Comparison of ENCODE assay signal across 9 mouse cellular contexts in genomic region chr15:79281389-79281788, GRCm38 (mm10). TPM values are rescaled to one million over a fixed set of nuclear protein-coding genes. Genes with fewer than 3 reads are reported as not detected.
DNase-seq lines count a peak whose midpoint lies in the region; ATAC-seq and TF ChIP-seq lines count a peak whose summit lies in the region.
"Had no signal": no experiment of that assay in that cellular context is flagged by ENCODE, and none has a peak within 500 bp of the region (broad histone marks: within the 10 kb centered on the region; RNA-seq: fewer than 3 reads in every experiment).

No protein-coding gene starts in this region.

- H3K36me3 ChIP-seq in ES-E14 (ENCODE audit: control insufficient read depth, insufficient read depth, low read length, poor library complexity, severe bottlenecking): peaks cover 5% of the 10 kb centered on the region; the same call in 1 of the 2 replicates
- H3K36me3 ChIP-seq in stomach, embryonic 16.5 days (ENCODE audit: control insufficient read depth, insufficient read depth, low read length): no peaks in the 10 kb centered on the region
- no peaks in the 10 kb centered on the region for H3K36me3 ChIP-seq in forebrain, embryonic 15.5 days

- H3K27ac ChIP-seq in ES-E14 (ENCODE audit: insufficient read depth, low read depth, low read length, poor library complexity, severe bottlenecking): no peak overlapping the region
- peak overlapping the region; percentile 82 for H3K27ac ChIP-seq in stomach, embryonic 16.5 days (ENCODE audit: low read length)
- H3K27ac ChIP-seq in forebrain, embryonic 15.5 days (replicated peaks): no peak overlapping the region
- H3K27ac ChIP-seq: neural tube, embryonic 12.5 days had no signal

- 36% methylated on average over 1 of the region's 1 CpGs for WGBS in stomach, embryonic 16.5 days
- WGBS in forebrain, embryonic 15.5 days: 96% methylated on average over 1 of the region's 1 CpGs

- H3K4me1 ChIP-seq in ES-E14 (ENCODE audit: control insufficient read depth in 2 of 2, insufficient read depth in 2 of 2, low read length in 2 of 2, poor library complexity in 1 of 2): peaks cover 0 to 13% of the 10 kb centered on the region in 2 experiments; a peak in 3 of 4 replicates
- peaks cover 13% of the 10 kb centered on the region; the same call in 1 of the 2 replicates for H3K4me1 ChIP-seq in stomach, embryonic 16.5 days (ENCODE audit: control insufficient read depth, insufficient read depth, low read length)
- H3K4me1 ChIP-seq in forebrain, embryonic 15.5 days: no peaks in the 10 kb centered on the region
- H3K4me1 ChIP-seq: neural tube, embryonic 12.5 days had no signal

- DNase-seq in ES-E14 (ENCODE audit: low read depth, low spot score): peak; percentile 51
- DNase-seq in c-Kit-positive CD71-positive TER-119-positive erythroid progenitor cells, embryonic 14.5 days (ENCODE audit: low spot score): peak; percentile 76
- peak; percentile 76 to 87 for DNase-seq in lung, adult 18-20 months
- DNase-seq in adrenal gland, adult (ENCODE audit: inconsistent age in 2 of 2, low spot score in 1 of 2): no peak
- DNase-seq in cerebellum, postnatal 4 days (ENCODE audit: low spot score in 2 of 2): no peak

- no peak overlapping the region for H3K4me3 ChIP-seq in ES-E14 (ENCODE audit: insufficient read depth in 1 of 2, low read depth in 1 of 2, low read length in 2 of 2, poor library complexity in 1 of 2, severe bottlenecking in 1 of 2)
- H3K4me3 ChIP-seq in stomach, embryonic 16.5 days (replicated peaks; ENCODE audit: low read length): no peak overlapping the region
- H3K4me3 ChIP-seq in forebrain, embryonic 15.5 days: no peak overlapping the region
- H3K4me3 ChIP-seq: neural tube, embryonic 12.5 days had no signal

- no peak overlapping the region for H3K4me2 ChIP-seq in stomach, embryonic 16.5 days (ENCODE audit: low read depth, low read length)
- H3K4me2 ChIP-seq in forebrain, embryonic 15.5 days (replicated peaks): no peak overlapping the region
- H3K4me2 ChIP-seq: neural tube, embryonic 12.5 days had no signal

- ATAC-seq in stomach, embryonic 16.5 days (ENCODE audit: insufficient read depth, low FRiP score): peak; percentile 81
- no peak for ATAC-seq in forebrain, embryonic 15.5 days (replicated peaks)
- ATAC-seq: hindbrain, embryonic 16.5 days had no signal

- H3K27me3 ChIP-seq in stomach, embryonic 16.5 days (ENCODE audit: control insufficient read depth, insufficient read depth, low read length): no peaks in the 10 kb centered on the region
- H3K27me3 ChIP-seq in forebrain, embryonic 15.5 days: no peaks in the 10 kb centered on the region
- H3K27me3 ChIP-seq: neural tube, embryonic 12.5 days had no signal

- in situ Hi-C loops in ES-E14 (cut with MboI; ENCODE audit: low sequenced_read_pairs in 2 of 2, unreplicated experiment in 2 of 2): no loop called here

- peak overlapping the region; percentile 7; the same call in 1 of the 2 replicates for H3K9ac ChIP-seq in ES-E14 (ENCODE audit: insufficient read depth, low read depth, low read length, poor library complexity, severe bottlenecking)
- H3K9ac ChIP-seq in stomach, embryonic 16.5 days (ENCODE audit: low read length): no peak overlapping the region
- no peak overlapping the region for H3K9ac ChIP-seq in forebrain, embryonic 15.5 days (replicated peaks)
- H3K9ac ChIP-seq: neural tube, embryonic 12.5 days had no signal

- H3K9me3 ChIP-seq in ES-E14 (ENCODE audit: control insufficient read depth, insufficient read depth, low read depth, low read length): no peaks in the 10 kb centered on the region
- no peaks in the 10 kb centered on the region for H3K9me3 ChIP-seq in stomach, embryonic 16.5 days (replicated peaks; ENCODE audit: control insufficient read depth, low read length)
- H3K9me3 ChIP-seq in forebrain, embryonic 15.5 days: no peaks in the 10 kb centered on the region

TF ChIP-seq in ES-E14, 5 proteins besides CTCF, POLR2A, EP300 and RAD21:
- TF ChIP-seq ZNF384 (IDR thresholded peaks at IDR 0.05; ENCODE audit: low read depth, low read length) (no peak), MAFK (IDR thresholded peaks at IDR 0.05; ENCODE audit: insufficient read depth, low read depth, low read length) (no peak), HCFC1 (IDR thresholded peaks at IDR 0.05; ENCODE audit: borderline replicate concordance, insufficient read depth, low read length) (no peak), CHD2 (IDR thresholded peaks at IDR 0.05; ENCODE audit: low read depth, low read length) (no peak), ZC3H11A (IDR thresholded peaks at IDR 0.05; ENCODE audit: borderline replicate concordance, low read depth, low read length) (no peak)

RNA-seq across cellular contexts. Expression of gene Baiap2l2, which starts 3.9 kb away (rescaled TPM):
- 0.13 and 0.58 TPM in 2 replicates for total RNA-seq in ES-E14 (2012; rRNA removed)
- 7.1 and 7.3 TPM in 2 replicates for polyA plus RNA-seq in stomach, embryonic 16.5 days (2015; fragmentation: Nextera tagmentation; extraction: Ambion mirVana)
- polyA plus RNA-seq in forebrain, embryonic 15.5 days (2015; fragmentation: Nextera tagmentation; extraction: Ambion mirVana): 1.9 and 3.6 TPM in 2 replicates

RNA-seq across cellular contexts. Expression of gene Slc16a8, which starts 26.8 kb away (rescaled TPM):
- total RNA-seq in ES-E14 (2012; rRNA removed): 0.58 and 0.69 TPM in 2 replicates
- 0.15 TPM in 1 of 2 replicates, not detected in the other for polyA plus RNA-seq in stomach, embryonic 16.5 days (2015; fragmentation: Nextera tagmentation; extraction: Ambion mirVana)
- 0.36 and 0.81 TPM in 2 replicates for polyA plus RNA-seq in forebrain, embryonic 15.5 days (2015; fragmentation: Nextera tagmentation; extraction: Ambion mirVana)

RNA-seq across cellular contexts. Expression of gene Pla2g6, which starts 46.8 kb away (rescaled TPM):
- total RNA-seq in ES-E14 (2012; rRNA removed): 59.2 and 80.9 TPM in 2 replicates
- 15.6 and 20.9 TPM in 2 replicates for polyA plus RNA-seq in stomach, embryonic 16.5 days (2015; fragmentation: Nextera tagmentation; extraction: Ambion mirVana)
- polyA plus RNA-seq in forebrain, embryonic 15.5 days (2015; fragmentation: Nextera tagmentation; extraction: Ambion mirVana): 25.8 and 29.5 TPM in 2 replicates

RNA-seq across cellular contexts. Expression of gene Gm49486, which starts 52.2 kb away (rescaled TPM):
- 0.16 and 0.36 TPM in 2 replicates for total RNA-seq in ES-E14 (2012; rRNA removed)
- 0.23 and 0.55 TPM in 2 replicates for polyA plus RNA-seq in stomach, embryonic 16.5 days (2015; fragmentation: Nextera tagmentation; extraction: Ambion mirVana)
- polyA plus RNA-seq in forebrain, embryonic 15.5 days (2015; fragmentation: Nextera tagmentation; extraction: Ambion mirVana): 0.97 and 1.1 TPM in 2 replicates

RNA-seq across cellular contexts. Expression of gene Pick1, which starts 52.4 kb away (rescaled TPM):
- 61.0 and 85.9 TPM in 2 replicates for total RNA-seq in ES-E14 (2012; rRNA removed)
- polyA plus RNA-seq in stomach, embryonic 16.5 days (2015; fragmentation: Nextera tagmentation; extraction: Ambion mirVana): 55.0 and 58.7 TPM in 2 replicates
- polyA plus RNA-seq in forebrain, embryonic 15.5 days (2015; fragmentation: Nextera tagmentation; extraction: Ambion mirVana): 78.5 and 85.1 TPM in 2 replicates

Comparison
In these comparisons a context has a peak if more than half of its experiments do, and no peak if none do; other contexts are left out.
1. DNase-seq: peak in ES-E14 (single experiment), c-Kit-positive CD71-positive TER-119-positive erythroid progenitor cells, embryonic 14.5 days (single experiment) and lung, adult 18-20 months (2 of 2); none in adrenal gland, adult (0 of 2) and cerebellum, postnatal 4 days (0 of 2).